Mouse (Mus musculus): Measurements from ENCODE around the gene Kif23. TPM values are rescaled to one million over a fixed set of nuclear protein-coding genes. Genes with fewer than 3 reads are reported as not detected.

Kif23 gene
- total RNA-seq (2021) = 1 to 10 TPM; 4.8 to 5.5 TPM

- intact Hi-C loops (cut with DNase I) = loop anchor here (10.0 kb wide), 1 partner anchor 608 kb away; no protein-coding TSS in a partner anchor
These were observed at the start of gene Kif23 for GRCm38 (mm10) chr9:61946623-61947401. Kif23 (minus strand) TSS chr9:61946774.

GRCm38 (mm10) chr9:61991158-61991557, 44.6 kb upstream of the Kif23 start:
- no peak for DNase-seq (ENCODE audit: extremely low spot score in 1 of 2, low spot score in 2 of 2)

More at GRCm38 (mm10) chr9:61946623-61947401, at the start of gene Kif23:
- peak; percentile 90 to 96 for DNase-seq (ENCODE audit: extremely low spot score in 1 of 2, low spot score in 2 of 2)

GRCm38 (mm10) chr9:61990738-61991137, 44.2 kb upstream of the Kif23 start:
- intact Hi-C loops (cut with DNase I) = no loop called here
- no peak for DNase-seq (ENCODE audit: extremely low spot score in 1 of 2, low spot score in 2 of 2)

More at GRCm38 (mm10) chr9:61991158-61991557, 44.6 kb upstream of the Kif23 start:
- intact Hi-C loops (cut with DNase I) = no loop called here

- intact Hi-C loops (cut with DNase I) = no loop called here
These were observed 39.5 kb upstream of the Kif23 start for GRCm38 (mm10) chr9:61986055-61986454.

GRCm38 (mm10) chr9:61985183-61985863, 38.7 kb upstream of the Kif23 start:
- peak in 1 of 2 experiments; percentile 63 for DNase-seq (ENCODE audit: extremely low spot score in 1 of 2, low spot score in 2 of 2)
- intact Hi-C loops (cut with DNase I) = no loop called here

More at GRCm38 (mm10) chr9:61986055-61986454, 39.5 kb upstream of the Kif23 start:
- no peak for DNase-seq (ENCODE audit: extremely low spot score in 1 of 2, low spot score in 2 of 2)

GRCm38 (mm10) chr9:61982940-61983620, 36.5 kb upstream of the Kif23 start:
- intact Hi-C loops (cut with DNase I) = no loop called here

GRCm38 (mm10) chr9:61981876-61982275, 35.3 kb upstream of the Kif23 start:
- intact Hi-C loops (cut with DNase I) = no loop called here
- DNase-seq (ENCODE audit: extremely low spot score in 1 of 2, low spot score in 2 of 2) = no peak

More at GRCm38 (mm10) chr9:61982940-61983620, 36.5 kb upstream of the Kif23 start:
- DNase-seq (ENCODE audit: extremely low spot score in 1 of 2, low spot score in 2 of 2) = no peak

GRCm38 (mm10) chr9:61979983-61980382, 33.4 kb upstream of the Kif23 start:
- DNase-seq (ENCODE audit: extremely low spot score in 1 of 2, low spot score in 2 of 2) = no peak
- intact Hi-C loops (cut with DNase I) = no loop called here

- intact Hi-C loops (cut with DNase I) = no loop called here
- no peak for DNase-seq (ENCODE audit: extremely low spot score in 1 of 2, low spot score in 2 of 2)
These were observed 30.8 kb upstream of the Kif23 start for GRCm38 (mm10) chr9:61977258-61977945.

- intact Hi-C loops (cut with DNase I) = no loop called here
- DNase-seq (ENCODE audit: extremely low spot score in 1 of 2, low spot score in 2 of 2) = no peak
These were observed 25.5 kb upstream of the Kif23 start for GRCm38 (mm10) chr9:61972031-61972430.

- DNase-seq (ENCODE audit: extremely low spot score in 1 of 2, low spot score in 2 of 2) = no peak
- intact Hi-C loops (cut with DNase I) = no loop called here
These were observed 24.5 kb upstream of the Kif23 start for GRCm38 (mm10) chr9:61971045-61971444.

- intact Hi-C loops (cut with DNase I) = loop anchor here (5.0 kb wide), 1 partner anchor 75 kb away; no protein-coding TSS in a partner anchor
- no peak for DNase-seq (ENCODE audit: extremely low spot score in 1 of 2, low spot score in 2 of 2)
These were observed 20.8 kb upstream of the Kif23 start for GRCm38 (mm10) chr9:61967357-61967756.

GRCm38 (mm10) chr9:61965987-61966386, 19.4 kb upstream of the Kif23 start:
- DNase-seq (ENCODE audit: extremely low spot score in 1 of 2, low spot score in 2 of 2) = no peak
- intact Hi-C loops (cut with DNase I) = loop anchor here (5.0 kb wide), 1 partner anchor 76 kb away; no protein-coding TSS in a partner anchor

- DNase-seq (ENCODE audit: extremely low spot score in 1 of 2, low spot score in 2 of 2) = peak; percentile 64 to 84
- intact Hi-C loops (cut with DNase I) = loop anchor here (5.0 kb wide), 1 partner anchor 77 kb away; no protein-coding TSS in a partner anchor
These were observed 18.9 kb upstream of the Kif23 start for GRCm38 (mm10) chr9:61965411-61965930.

GRCm38 (mm10) chr9:61963356-61963755, 16.8 kb upstream of the Kif23 start:
- intact Hi-C loops (cut with DNase I) = no loop called here
- DNase-seq (ENCODE audit: extremely low spot score in 1 of 2, low spot score in 2 of 2) = no peak

GRCm38 (mm10) chr9:61961181-61961580, 14.6 kb upstream of the Kif23 start:
- intact Hi-C loops (cut with DNase I) = no loop called here
- DNase-seq (ENCODE audit: extremely low spot score in 1 of 2, low spot score in 2 of 2) = no peak

- intact Hi-C loops (cut with DNase I) = no loop called here
- DNase-seq (ENCODE audit: extremely low spot score in 1 of 2, low spot score in 2 of 2) = peak in 1 of 2 experiments; percentile 70
These were observed 14.2 kb upstream of the Kif23 start for GRCm38 (mm10) chr9:61960753-61961152.

GRCm38 (mm10) chr9:61959921-61960569, 13.5 kb upstream of the Kif23 start:
- intact Hi-C loops (cut with DNase I) = no loop called here

More at GRCm38 (mm10) chr9:61959921-61960569, 13.5 kb upstream of the Kif23 start:
- no peak for DNase-seq (ENCODE audit: extremely low spot score in 1 of 2, low spot score in 2 of 2)

All from left cerebral cortex, postnatal 10 days (tissue).